8 mouse cellular contexts compared by ENCODE assay signal in the genomic region with DNA sequence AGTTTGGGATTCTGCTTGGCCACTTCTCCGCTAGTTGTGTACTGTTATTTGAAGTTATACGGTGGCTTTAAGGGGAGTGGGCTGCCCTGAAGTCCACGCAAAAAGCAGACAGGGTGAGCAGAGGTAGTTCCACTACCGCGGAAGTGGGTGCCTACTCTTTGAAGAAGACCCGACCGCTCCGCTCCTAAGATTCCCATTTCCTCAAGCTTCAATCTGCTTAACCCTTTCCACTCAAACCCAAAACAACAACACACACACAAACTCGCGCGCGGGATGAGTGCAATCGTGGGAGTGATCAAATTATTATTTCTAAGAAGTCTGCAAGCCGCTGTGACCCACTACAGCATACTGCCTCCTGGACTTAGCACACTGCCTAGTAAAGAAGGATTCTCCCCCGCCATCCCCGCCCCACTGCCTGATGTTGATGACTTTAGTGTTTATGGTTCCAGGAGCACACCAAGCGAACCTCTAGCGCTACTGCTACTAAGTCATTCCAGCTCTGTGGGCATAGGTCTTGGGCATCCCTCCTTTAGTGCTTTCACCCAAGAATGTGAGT. TPM values are rescaled to one million over a fixed set of nuclear protein-coding genes. Genes with fewer than 3 reads are reported as not detected.
DNase-seq lines count a peak whose midpoint lies in the region; ATAC-seq lines count a peak whose summit lies in the region.

No protein-coding gene starts in this region.

- H3K9me3 ChIP-seq in heart, embryonic 14.5 days (ENCODE audit: control insufficient read depth, low read length) = no peaks in the 10 kb centered on the region
- no peaks in the 10 kb centered on the region for H3K9me3 ChIP-seq in forebrain, embryonic 14.5 days (replicated peaks; ENCODE audit: control insufficient read depth, low read length)
- no peaks in the 10 kb centered on the region for H3K9me3 ChIP-seq in midbrain, embryonic 12.5 days

- peak overlapping the region; percentile 100 for H3K4me2 ChIP-seq in heart, embryonic 14.5 days (ENCODE audit: low read length)
- H3K4me2 ChIP-seq in forebrain, embryonic 14.5 days (ENCODE audit: low read length) = peak overlapping the region; percentile 97
- peak overlapping the region; percentile 96 for H3K4me2 ChIP-seq in midbrain, embryonic 12.5 days (replicated peaks)

- no peak for ATAC-seq in heart, embryonic 14.5 days (ENCODE audit: insufficient number of reproducible peaks, insufficient read depth, low FRiP score, low read depth)
- no peak for ATAC-seq in forebrain, embryonic 14.5 days
- ATAC-seq in midbrain, embryonic 12.5 days (ENCODE audit: low FRiP score, low read depth) = no peak

- no peaks in the 10 kb centered on the region for H3K36me3 ChIP-seq in heart, embryonic 14.5 days (ENCODE audit: control insufficient read depth, insufficient read depth, low read length)
- H3K36me3 ChIP-seq in forebrain, embryonic 14.5 days (ENCODE audit: control insufficient read depth, insufficient read depth, low read length) = no peaks in the 10 kb centered on the region
- no peaks in the 10 kb centered on the region for H3K36me3 ChIP-seq in midbrain, embryonic 12.5 days

- DNase-seq in heart, adult 9 months (ENCODE audit: low spot score in 2 of 2) = no peak
- DNase-seq in ZHBTc4 (ENCODE audit: low read depth, low spot score) = peak; percentile 28
- peak; percentile 10 for DNase-seq in forebrain, embryonic 14.5 days (ENCODE audit: low spot score)
- no peak for DNase-seq in B cell, adult 2 months
- DNase-seq in lung, postnatal 25 days (ENCODE audit: low spot score) = no peak
- DNase-seq in urinary bladder, adult 2 months (ENCODE audit: low spot score) = no peak

- peaks cover 42% of the 10 kb centered on the region for H3K27me3 ChIP-seq in heart, embryonic 14.5 days (ENCODE audit: control insufficient read depth, insufficient read depth, low read length)
- H3K27me3 ChIP-seq in forebrain, embryonic 14.5 days (replicated peaks; ENCODE audit: control insufficient read depth, insufficient read depth, low read length) = 0 out of 2 replicates have a peak, but pooled peaks cover 3% of the 10 kb centered on the region
- H3K27me3 ChIP-seq in midbrain, embryonic 12.5 days = peaks cover 38% of the 10 kb centered on the region

- H3K27ac ChIP-seq in heart, embryonic 14.5 days (replicated peaks in 1 of 2; ENCODE audit: control insufficient read depth in 1 of 2, insufficient read depth in 1 of 2, low read depth in 2 of 2, low read length in 2 of 2) = no peak overlapping the region
- H3K27ac ChIP-seq in forebrain, embryonic 14.5 days (ENCODE audit: low read depth, low read length) = no peak overlapping the region
- H3K27ac ChIP-seq in midbrain, embryonic 12.5 days (replicated peaks) = no peak overlapping the region

- H3K9ac ChIP-seq in heart, embryonic 14.5 days (ENCODE audit: low read length) = no peak overlapping the region; the same call in 1 of the 2 replicates
- H3K9ac ChIP-seq in forebrain, embryonic 14.5 days (ENCODE audit: low read length) = peak overlapping the region; percentile 70; the same call in 1 of the 2 replicates
- peak overlapping the region; percentile 65 for H3K9ac ChIP-seq in midbrain, embryonic 12.5 days (replicated peaks)

- WGBS in heart, embryonic 14.5 days = 0% methylated on average over 18 of the region's 18 CpGs
- 2% methylated on average over 18 of the region's 18 CpGs for WGBS in forebrain, embryonic 14.5 days
- WGBS in midbrain, embryonic 12.5 days = under 1% methylated on average over 18 of the region's 18 CpGs

- H3K4me1 ChIP-seq in heart, embryonic 14.5 days (ENCODE audit: control insufficient read depth in 2 of 2, insufficient read depth in 2 of 2, low read length in 2 of 2) = peaks cover 4 to 6% of the 10 kb centered on the region in 2 experiments; a peak in 2 of 4 replicates
- no peaks in the 10 kb centered on the region for H3K4me1 ChIP-seq in forebrain, embryonic 14.5 days (ENCODE audit: control insufficient read depth, insufficient read depth, low read length)
- H3K4me1 ChIP-seq in midbrain, embryonic 12.5 days = peaks cover 12% of the 10 kb centered on the region

- peak overlapping the region; percentile 66 to 67 for H3K4me3 ChIP-seq in heart, embryonic 14.5 days (ENCODE audit: control insufficient read depth in 1 of 2, insufficient read depth in 1 of 2, low read depth in 1 of 2, low read length in 2 of 2)
- peak overlapping the region; percentile 63 for H3K4me3 ChIP-seq in forebrain, embryonic 14.5 days (ENCODE audit: low read depth, low read length)
- peak overlapping the region; percentile 74 for H3K4me3 ChIP-seq in midbrain, embryonic 12.5 days

RNA-seq across cellular contexts. Expression of a gene that starts 1.5 kb away (rescaled TPM):
- polyA plus RNA-seq in heart, embryonic 14.5 days (2014; fragmentation: Nextera tagmentation; extraction: Ambion mirVana) = 0.19 and 0.42 TPM in 2 replicates
- 6.7 and 9.7 TPM in 2 replicates for polyA plus RNA-seq in forebrain, embryonic 14.5 days (2014; fragmentation: Nextera tagmentation; extraction: Ambion mirVana)
- 7.1 and 7.6 TPM in 2 replicates for polyA plus RNA-seq in midbrain, embryonic 12.5 days (2016; fragmentation: Nextera tagmentation; extraction: Ambion mirVana)
- 0.08 and 0.13 TPM in 2 replicates for polyA plus RNA-seq in urinary bladder, adult 2 months (2012; rRNA removed)

Comparison
In these comparisons a context has a peak if more than half of its experiments do, and no peak if none do; other contexts are left out.
1. DNase-seq: peak in ZHBTc4 (single experiment) and forebrain, embryonic 14.5 days (single experiment); none in heart, adult 9 months (0 of 2), B cell, adult 2 months (0 of 2), lung, postnatal 25 days (single experiment) and urinary bladder, adult 2 months (single experiment).
2. Peak in every context shown above with its lines, with median percentiles within 50 percentile points of each other: H3K4me2 ChIP-seq and H3K4me3 ChIP-seq.